Mouse (Mus musculus): Measurements from ENCODE around the gene Cad.

The Cad gene

GRCm38 (mm10) chr5:31069810-31070209 lies 15.2 kb downstream of the Cad start:
- no peak for DNase-seq (ENCODE audit: low spot score in 2 of 2)

GRCm38 (mm10) chr5:31071059-31071458 lies 16.5 kb downstream of the Cad start:
- DNase-seq (ENCODE audit: low spot score in 2 of 2): no peak

GRCm38 (mm10) chr5:31071821-31072220 lies 17.2 kb downstream of the Cad start:
- DNase-seq (ENCODE audit: low spot score in 2 of 2): no peak

DNA sequence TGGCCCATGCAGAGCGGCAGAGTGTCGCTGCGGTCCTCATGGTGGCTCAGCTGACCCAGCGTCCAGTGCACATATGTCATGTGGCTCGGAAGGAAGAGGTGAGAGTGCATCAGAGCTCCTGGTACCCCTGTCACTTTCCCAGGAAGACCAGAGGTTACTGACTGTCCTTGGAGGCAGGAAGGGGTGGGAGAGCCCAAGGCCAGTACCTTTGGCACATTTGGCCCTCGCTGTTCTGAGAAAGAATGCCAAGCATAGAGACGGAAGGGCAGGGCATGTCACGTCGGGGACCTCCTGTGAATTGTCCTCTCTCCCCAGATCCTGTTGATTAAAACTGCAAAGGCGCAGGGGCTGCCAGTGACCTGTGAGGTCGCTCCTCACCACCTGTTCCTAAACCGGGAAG lies 18.6 kb downstream of the Cad start:
- DNase-seq (ENCODE audit: low spot score in 2 of 2): no peak

- DNase-seq (ENCODE audit: low spot score in 2 of 2): no peak
Measured at GRCm38 (mm10) chr5:31076346-31076745, 21.8 kb downstream of the Cad start.

- no peak for DNase-seq (ENCODE audit: low spot score in 2 of 2)
Measured at GRCm38 (mm10) chr5:31080059-31080794, 25.6 kb downstream of the Cad start.

- no peak for DNase-seq (ENCODE audit: low spot score in 2 of 2)
Measured at GRCm38 (mm10) chr5:31080795-31081164, 26.2 kb downstream of the Cad start.

- peak in 1 of 2 experiments; percentile 65 for DNase-seq (ENCODE audit: low spot score in 2 of 2)
Measured at GRCm38 (mm10) chr5:31081386-31081785, 26.8 kb downstream of the Cad start.

- peak; percentile 73 to 87 for DNase-seq (ENCODE audit: low spot score in 2 of 2)
Measured at GRCm38 (mm10) chr5:31082355-31082754, 27.8 kb downstream of the Cad start.

GRCm38 (mm10) chr5:31082935-31083625 lies 28.5 kb downstream of the Cad start:
- no peak for DNase-seq (ENCODE audit: low spot score in 2 of 2)

- DNase-seq (ENCODE audit: low spot score in 2 of 2): no peak
Measured at GRCm38 (mm10) chr5:31083949-31084348, 29.4 kb downstream of the Cad start.

GRCm38 (mm10) chr5:31086606-31087005 lies 32.0 kb downstream of the Cad start:
- no peak for DNase-seq (ENCODE audit: low spot score in 2 of 2)

GRCm38 (mm10) chr5:31087131-31087530 lies 32.6 kb downstream of the Cad start:
- DNase-seq (ENCODE audit: low spot score in 2 of 2): no peak

DNA sequence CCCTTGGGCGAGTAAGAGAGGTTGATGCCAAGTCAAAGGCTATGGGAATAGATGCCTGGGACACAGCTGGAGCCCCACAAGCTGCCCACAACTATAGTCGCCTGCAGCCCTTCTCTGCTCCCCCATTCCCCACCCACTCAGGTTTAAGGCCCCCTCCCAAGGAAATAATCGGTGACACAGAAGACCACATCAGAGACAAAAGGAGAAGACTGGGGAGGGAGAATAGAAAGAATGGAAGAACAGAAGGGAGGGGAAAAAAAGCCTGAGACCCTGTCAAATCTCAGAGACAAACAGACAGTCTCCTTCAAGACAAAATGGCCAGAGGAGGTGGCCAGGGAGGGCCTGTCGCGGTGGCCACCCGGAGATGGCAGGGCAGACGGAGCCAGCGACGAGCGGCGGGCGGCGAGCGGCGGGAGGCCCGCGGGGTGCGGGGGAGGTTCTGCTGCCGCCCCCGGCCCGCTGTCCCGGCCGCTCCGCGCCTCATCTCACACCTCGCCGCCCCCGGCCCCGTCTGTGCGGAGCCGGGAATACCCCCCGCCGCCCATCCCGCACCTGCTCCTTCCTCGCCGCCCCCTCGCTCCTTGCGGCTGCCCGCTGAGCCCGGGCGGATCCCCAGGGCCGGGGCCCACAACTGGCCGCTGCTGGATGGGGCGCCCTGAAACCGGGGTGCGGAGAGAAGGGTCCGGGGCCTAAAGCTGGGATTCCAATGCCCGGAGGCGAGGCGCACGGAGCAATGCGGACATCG lies 37.8 kb downstream of the Cad start:
- no peak for DNase-seq (ENCODE audit: low spot score in 2 of 2)

- no peak for DNase-seq (ENCODE audit: low spot score in 2 of 2)
Measured at GRCm38 (mm10) chr5:31093151-31094041, 38.8 kb downstream of the Cad start.

GRCm38 (mm10) chr5:31094100-31094798 lies 39.7 kb downstream of the Cad start:
- DNase-seq (ENCODE audit: low spot score in 2 of 2): no peak

DNA sequence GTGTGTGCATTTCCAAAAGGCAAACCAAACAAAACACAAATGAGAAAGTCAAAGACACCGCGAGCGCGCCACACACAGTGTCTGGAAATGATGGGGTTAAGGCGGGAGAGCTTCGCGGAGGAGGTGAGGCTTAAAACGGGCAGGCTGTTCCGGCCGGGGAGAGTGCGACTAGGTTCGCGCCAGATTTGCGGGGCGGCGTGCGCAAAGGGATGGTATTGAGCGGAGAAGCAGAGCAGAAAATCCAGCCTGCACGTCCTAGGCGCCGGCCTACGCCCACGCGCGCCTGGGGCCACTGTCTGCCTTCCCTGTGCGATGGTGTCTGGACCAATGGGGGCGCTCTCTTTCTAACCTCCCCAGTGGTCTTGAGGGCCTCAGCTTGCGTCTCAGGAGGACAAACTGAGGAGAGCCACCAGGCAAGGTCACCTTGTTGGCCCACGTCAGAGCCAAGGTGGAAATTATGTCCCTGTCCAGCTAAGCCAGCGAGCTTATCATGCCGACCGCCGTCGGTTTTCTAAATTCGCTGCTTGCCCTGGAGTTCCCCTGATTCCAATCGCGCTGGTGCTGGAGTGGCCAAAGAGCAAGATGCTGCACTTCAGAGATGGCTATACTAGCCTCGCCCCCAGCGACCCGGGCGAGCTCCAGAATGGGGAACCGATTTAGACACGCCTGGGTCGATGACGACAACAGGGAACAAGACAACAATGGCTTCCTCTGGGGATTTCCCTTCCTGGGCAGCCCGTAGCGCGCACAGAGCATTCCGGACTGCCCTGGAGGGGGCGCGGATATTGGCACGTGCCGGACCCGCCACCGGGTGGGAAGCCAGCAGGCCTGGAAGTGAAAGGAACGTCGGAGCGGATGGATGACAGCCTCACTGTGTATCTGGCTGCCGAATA lies 40.5 kb downstream of the Cad start:
- peak; percentile 49 to 76 for DNase-seq (ENCODE audit: low spot score in 2 of 2)

DNA sequence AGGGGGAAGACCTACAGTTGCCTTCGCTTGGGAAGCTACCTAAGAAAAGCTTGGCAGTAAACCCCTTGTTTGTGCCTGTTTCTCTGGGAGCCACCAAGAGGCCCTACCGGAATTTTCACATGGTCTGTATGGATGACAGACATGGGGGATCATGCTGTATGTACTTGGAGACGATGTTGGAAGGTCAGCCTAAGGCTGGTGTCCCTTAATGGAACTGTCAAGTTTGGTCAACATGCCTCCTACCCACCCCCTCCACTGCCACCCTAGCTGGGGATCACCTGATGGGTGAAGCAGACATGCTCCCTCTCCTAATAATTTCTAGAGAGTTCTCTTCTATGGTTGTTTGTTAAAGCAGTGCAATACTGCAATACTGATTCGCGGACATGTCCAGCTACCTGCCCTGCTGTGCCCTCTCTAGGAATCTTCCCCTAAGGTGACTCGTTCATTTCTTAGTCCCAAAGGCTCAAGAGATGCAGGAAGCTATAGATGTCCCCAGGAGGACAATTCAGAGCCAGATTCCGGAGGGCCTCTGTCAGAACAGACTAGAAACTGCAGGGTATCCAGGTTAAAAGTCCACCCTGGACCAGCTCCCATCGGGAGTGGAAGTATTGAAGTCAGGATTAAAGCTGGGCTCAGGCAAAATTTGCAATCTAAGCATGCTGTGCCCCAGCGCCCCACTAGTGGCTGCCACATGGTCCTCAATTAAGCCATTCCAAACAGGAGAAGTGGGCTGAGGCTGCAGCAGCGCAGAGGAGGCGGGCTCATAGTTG lies 41.3 kb downstream of the Cad start:
- no peak for DNase-seq (ENCODE audit: low spot score in 2 of 2)

DNA sequence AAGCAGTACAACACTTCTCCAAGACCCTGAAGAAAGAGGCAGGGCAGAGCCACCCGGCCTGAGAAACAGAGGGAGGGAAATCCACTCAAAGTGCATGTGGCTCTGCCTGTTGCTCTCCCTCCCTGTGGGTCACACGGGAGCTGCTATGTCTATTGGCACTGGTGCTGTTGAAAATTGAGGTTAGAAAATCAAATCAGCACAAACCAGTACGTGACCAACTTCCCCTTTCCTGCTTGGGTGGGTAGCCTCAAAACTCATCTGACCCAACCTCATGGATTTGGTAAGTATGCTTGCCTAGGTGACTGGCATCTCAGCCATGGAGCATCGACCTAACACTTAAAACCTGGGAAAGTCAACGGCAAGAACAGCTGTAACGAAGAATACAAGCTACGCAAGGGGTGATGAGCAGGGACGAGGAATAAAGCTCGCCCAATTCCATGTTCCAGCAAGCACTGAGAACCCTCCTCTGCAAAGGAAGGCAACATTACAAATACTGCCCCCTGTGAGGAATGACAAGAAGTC lies 51.3 kb downstream of the Cad start, which contains the start of gene Dnajc5g:
Gene Dnajc5g, plus strand, starts transcription at position 472 of the 522 bp plus-strand sequence.
- DNase-seq (ENCODE audit: low spot score in 2 of 2): no peak
